Mouse (Mus musculus): ENCODE results near the gene Dpp9.

DNA sequence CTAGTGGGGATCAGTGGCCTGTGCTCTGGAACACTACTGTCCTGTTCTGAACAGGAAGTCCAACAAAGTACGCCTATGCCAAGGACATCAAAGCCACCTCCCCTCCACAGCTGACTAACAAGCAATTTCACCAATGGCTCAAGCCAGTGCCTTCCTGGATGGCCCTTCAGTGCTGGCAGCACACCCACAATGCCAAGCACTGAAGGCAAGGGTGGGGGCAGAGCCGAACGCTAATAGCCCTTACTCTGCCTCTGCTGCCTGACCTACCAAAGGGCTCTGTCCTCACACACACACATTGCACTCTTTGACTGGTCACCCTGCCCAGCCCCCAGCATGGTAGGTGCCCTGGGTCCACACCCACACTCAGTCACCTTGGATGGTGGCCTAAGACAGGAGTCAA, 9.9 kb downstream of the Dpp9 start:
- TF ChIP-seq CTCF (IDR thresholded peaks at IDR 0.05): no peak
- no peak for TF ChIP-seq EP300 (IDR thresholded peaks at IDR 0.05; ENCODE audit: insufficient read depth, low read depth, low read length)
- no peak for TF ChIP-seq POLR2A (IDR thresholded peaks at IDR 0.05; ENCODE audit: insufficient read depth, low read depth, low read length)

Data from heart, adult 2 months (tissue).